Mouse (Mus musculus): Measurements from ENCODE around the gene Pxdc1. TPM values are rescaled to one million over a fixed set of nuclear protein-coding genes. Genes with fewer than 3 reads are reported as not detected.

The Pxdc1 gene
- 24.8 and 27.7 TPM in 2 replicates for polyA plus RNA-seq (2015; fragmentation: Nextera tagmentation; extraction: Ambion mirVana)

DNA sequence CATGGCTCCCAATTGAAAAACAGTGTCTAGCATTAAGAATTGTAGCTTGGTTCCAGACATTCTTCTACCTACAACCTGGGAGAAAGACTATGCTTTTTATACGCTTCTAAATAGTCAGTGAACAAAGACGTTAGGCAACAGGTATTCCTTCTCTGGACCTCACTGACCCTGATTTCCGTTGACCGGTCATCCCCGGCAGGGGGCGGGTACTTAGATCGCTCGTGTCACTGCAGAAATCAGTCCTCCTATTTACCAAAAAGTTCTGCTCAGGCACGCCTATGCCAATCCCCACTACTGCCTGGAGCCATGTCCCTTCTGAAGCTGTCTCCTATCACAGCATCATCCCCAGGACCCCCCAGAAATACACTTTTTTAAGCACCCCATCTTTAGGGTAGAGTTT, at the start of gene Pxdc1:
Gene Pxdc1 (minus strand): TSS at position 96 of the 400 bp plus-strand sequence.
- 6% methylated on average over 9 of the region's 9 CpGs for WGBS (ENCODE audit: insufficient replicate concordance)

DNA sequence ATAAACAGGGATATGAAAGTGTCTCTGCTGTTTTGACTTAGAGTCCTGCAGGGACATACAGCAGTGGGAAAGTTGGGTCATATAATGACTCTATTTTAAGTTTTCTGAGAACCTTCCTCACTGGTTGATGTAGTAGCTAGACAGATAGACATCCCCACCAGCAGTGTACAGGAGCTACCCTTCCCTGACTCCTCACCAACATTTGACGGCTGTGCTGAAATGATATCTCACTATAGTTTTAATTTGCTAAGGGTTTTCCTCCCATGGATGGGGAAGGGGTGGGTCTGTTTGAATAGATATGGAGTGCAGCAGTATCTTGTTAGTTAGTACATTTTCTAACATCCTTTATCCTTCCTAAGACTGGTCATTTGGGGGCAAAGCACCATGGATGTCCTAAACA, 47.3 kb upstream of the Pxdc1 start:
- Histone ChIP-seq H3K9me3 (ENCODE audit: low read length) (no peaks in the 10 kb centered on the region), H3K36me3 (replicated peaks; ENCODE audit: insufficient read depth, low read length) (no peaks in the 10 kb centered on the region), H3K4me2 (ENCODE audit: low read depth, low read length) (no peak overlapping the region), H3K9ac (replicated peaks) (no peak overlapping the region), H3K4me3 (ENCODE audit: low read depth, low read length) (no peak overlapping the region), H3K4me1 (ENCODE audit: insufficient read depth) (peaks cover 4% of the 10 kb centered on the region; the same call in 1 of the 2 replicates), H3K27me3 (ENCODE audit: insufficient read depth, low read length) (no peaks in the 10 kb centered on the region), H3K27ac (ENCODE audit: low read depth) (no peak overlapping the region)
- 63% methylated on average over 1 of the region's 1 CpGs for WGBS (ENCODE audit: insufficient replicate concordance)
- TF ChIP-seq EP300 (IDR thresholded peaks at IDR 0.05; ENCODE audit: low read depth) (no peak), CTCF (IDR thresholded peaks at IDR 0.05; ENCODE audit: low read depth) (no peak)
- DNase-seq (no peak), ATAC-seq (no peak)

More for the DNA sequence above, at the start of gene Pxdc1:
- Histone ChIP-seq H3K27ac (ENCODE audit: low read depth) (peak within 1 kb of the TSS; percentile 96), H3K4me1 (ENCODE audit: insufficient read depth) (peaks cover 18% of the 10 kb centered on the region), H3K36me3 (replicated peaks; ENCODE audit: insufficient read depth, low read length) (no peaks in the 10 kb centered on the region), H3K4me3 (ENCODE audit: low read depth, low read length) (peak within 1 kb of the TSS; percentile 68), H3K4me2 (ENCODE audit: low read depth, low read length) (peak within 1 kb of the TSS; percentile 71), H3K27me3 (ENCODE audit: insufficient read depth, low read length) (peaks cover 24% of the 10 kb centered on the region), H3K9ac (replicated peaks) (peak within 1 kb of the TSS; percentile 78), H3K9me3 (ENCODE audit: low read length) (no peaks in the 10 kb centered on the region)
- TF ChIP-seq EP300 (IDR thresholded peaks at IDR 0.05; ENCODE audit: low read depth) (no peak), CTCF (IDR thresholded peaks at IDR 0.05; ENCODE audit: low read depth) (peak; percentile 42)
- ATAC-seq (peak; percentile 51), DNase-seq (peak; percentile 70)

DNA sequence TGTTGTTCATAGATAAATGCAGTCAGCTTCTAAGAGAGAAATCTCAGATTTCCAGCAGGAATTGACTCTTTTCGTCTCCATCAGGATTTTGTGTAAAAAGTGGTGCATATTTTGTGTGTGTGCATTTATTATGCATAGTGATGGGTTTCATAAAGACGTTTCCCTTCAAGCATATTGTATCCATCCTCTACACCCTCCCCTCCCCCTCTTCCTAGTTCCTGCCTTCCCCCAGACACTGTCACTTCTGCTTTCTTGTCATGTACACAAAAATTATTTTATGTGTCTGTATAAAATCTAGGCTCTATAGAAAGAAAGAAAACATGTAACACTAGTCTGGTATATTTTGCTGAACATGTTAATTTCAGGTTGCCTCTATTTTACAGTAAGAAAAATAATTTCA, 46.8 kb upstream of the Pxdc1 start:
- TF ChIP-seq EP300 (IDR thresholded peaks at IDR 0.05; ENCODE audit: low read depth) (no peak), CTCF (IDR thresholded peaks at IDR 0.05; ENCODE audit: low read depth) (no peak)
- H3K9ac ChIP-seq (replicated peaks): no peak overlapping the region
- no peaks in the 10 kb centered on the region for H3K9me3 ChIP-seq (ENCODE audit: low read length)
- no peak for ATAC-seq
- DNase-seq: no peak
- H3K36me3 ChIP-seq (replicated peaks; ENCODE audit: insufficient read depth, low read length): no peaks in the 10 kb centered on the region
- no peak overlapping the region for H3K4me2 ChIP-seq (ENCODE audit: low read depth, low read length)
- H3K4me3 ChIP-seq (ENCODE audit: low read depth, low read length): no peak overlapping the region
- peaks cover 4% of the 10 kb centered on the region; the same call in 1 of the 2 replicates for H3K4me1 ChIP-seq (ENCODE audit: insufficient read depth)
- no peak overlapping the region for H3K27ac ChIP-seq (ENCODE audit: low read depth)
- WGBS (ENCODE audit: insufficient replicate concordance): 37% methylated on average over 2 of the region's 2 CpGs
- H3K27me3 ChIP-seq (ENCODE audit: insufficient read depth, low read length): no peaks in the 10 kb centered on the region

DNA sequence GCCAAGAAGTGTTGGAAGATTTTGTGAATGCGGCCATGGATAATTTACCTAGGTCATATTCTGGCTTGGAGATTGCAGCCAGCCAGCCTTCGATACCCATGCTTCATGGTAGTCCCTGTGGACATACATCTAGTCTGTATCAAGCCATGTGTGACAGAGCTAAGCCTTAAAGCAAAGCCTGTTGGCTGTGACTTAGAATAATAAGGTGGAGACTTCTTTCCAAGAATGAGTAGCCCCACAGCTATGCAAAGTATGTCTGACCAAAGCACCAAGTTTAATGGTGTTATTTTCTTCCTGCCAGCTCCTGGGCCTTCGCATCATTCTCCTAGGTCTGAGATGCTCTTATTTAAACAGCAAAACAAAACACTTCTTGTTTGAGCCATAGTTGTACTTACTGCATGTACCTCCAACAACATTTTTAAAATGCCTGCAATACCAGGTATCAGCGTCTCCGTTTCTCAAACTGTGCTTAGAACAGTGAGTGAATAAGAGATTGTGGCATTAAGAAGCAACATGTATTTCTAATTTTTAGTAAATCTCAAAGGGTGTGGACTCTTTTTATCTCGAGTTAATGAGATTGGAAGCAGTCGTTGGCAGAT, 43.5 kb upstream of the Pxdc1 start:
- no peaks in the 10 kb centered on the region for H3K27me3 ChIP-seq (ENCODE audit: insufficient read depth, low read length)
- no peak overlapping the region for H3K4me3 ChIP-seq (ENCODE audit: low read depth, low read length)
- 75% methylated on average over 7 of the region's 7 CpGs for WGBS (ENCODE audit: insufficient replicate concordance)
- ATAC-seq (no peak), DNase-seq (no peak)
- no peak overlapping the region for H3K4me2 ChIP-seq (ENCODE audit: low read depth, low read length)
- H3K27ac ChIP-seq (ENCODE audit: low read depth): no peak overlapping the region
- no peak for TF ChIP-seq EP300 (IDR thresholded peaks at IDR 0.05; ENCODE audit: low read depth)
- TF ChIP-seq CTCF (IDR thresholded peaks at IDR 0.05; ENCODE audit: low read depth): no peak
- H3K36me3 ChIP-seq (replicated peaks; ENCODE audit: insufficient read depth, low read length): no peaks in the 10 kb centered on the region
- no peak overlapping the region for H3K9ac ChIP-seq (replicated peaks)
- H3K4me1 ChIP-seq (ENCODE audit: insufficient read depth): peaks cover 4% of the 10 kb centered on the region; the same call in 1 of the 2 replicates
- H3K9me3 ChIP-seq (ENCODE audit: low read length): no peaks in the 10 kb centered on the region

DNA sequence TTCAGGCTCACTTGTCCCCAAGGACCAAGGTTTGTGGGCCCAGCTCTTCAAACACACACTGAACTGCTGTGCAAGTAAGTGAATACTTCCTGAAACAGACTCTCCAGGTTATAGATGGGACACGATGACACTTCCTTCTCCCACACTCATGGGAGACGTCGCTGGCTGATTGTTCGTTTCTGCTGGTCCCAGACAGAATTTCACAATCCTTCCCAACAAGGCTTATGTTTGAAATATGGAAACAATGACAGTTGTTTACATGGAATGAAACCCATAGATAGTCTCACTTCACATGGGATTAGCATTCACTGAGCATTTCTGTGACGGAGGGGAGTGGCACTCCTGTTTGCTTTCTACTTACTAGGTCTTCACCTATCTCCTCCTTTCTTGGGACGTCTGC, 39.8 kb upstream of the Pxdc1 start:
- Histone ChIP-seq H3K9ac (replicated peaks) (no peak overlapping the region), H3K4me2 (ENCODE audit: low read depth, low read length) (no peak overlapping the region), H3K36me3 (replicated peaks; ENCODE audit: insufficient read depth, low read length) (no peaks in the 10 kb centered on the region), H3K4me1 (ENCODE audit: insufficient read depth) (peaks cover 4% of the 10 kb centered on the region; the same call in 1 of the 2 replicates), H3K9me3 (ENCODE audit: low read length) (no peaks in the 10 kb centered on the region), H3K27ac (ENCODE audit: low read depth) (no peak overlapping the region), H3K27me3 (ENCODE audit: insufficient read depth, low read length) (no peaks in the 10 kb centered on the region), H3K4me3 (ENCODE audit: low read depth, low read length) (no peak overlapping the region)
- ATAC-seq (no peak), DNase-seq (no peak)
- no peak for TF ChIP-seq EP300 (IDR thresholded peaks at IDR 0.05; ENCODE audit: low read depth)
- TF ChIP-seq CTCF (IDR thresholded peaks at IDR 0.05; ENCODE audit: low read depth): no peak
- WGBS (ENCODE audit: insufficient replicate concordance): 44% methylated on average over 6 of the region's 6 CpGs

DNA sequence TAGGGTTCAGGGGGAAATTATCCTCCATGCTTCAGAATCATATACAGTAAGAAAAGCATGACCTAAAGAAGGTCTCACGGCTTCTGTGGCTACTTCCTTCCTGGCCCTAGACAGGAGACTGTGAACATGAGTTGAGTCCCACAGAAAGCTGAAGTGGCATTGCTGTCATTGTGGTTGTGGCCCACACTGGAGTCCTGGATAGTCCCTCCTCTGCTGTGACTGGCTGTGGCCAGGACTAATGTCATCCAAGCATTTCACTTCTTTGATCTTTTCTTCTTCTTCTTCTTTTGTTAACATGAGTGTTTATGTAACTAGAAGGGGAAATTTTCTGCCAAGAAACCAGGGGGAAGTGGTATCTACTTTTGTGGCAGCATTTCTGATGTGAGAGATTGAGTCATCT, 37.8 kb upstream of the Pxdc1 start:
- Histone ChIP-seq H3K27me3 (ENCODE audit: insufficient read depth, low read length) (no peaks in the 10 kb centered on the region), H3K4me1 (ENCODE audit: insufficient read depth) (peaks cover under 1% of the 10 kb centered on the region; the same call in 1 of the 2 replicates), H3K9ac (replicated peaks) (no peak overlapping the region), H3K36me3 (replicated peaks; ENCODE audit: insufficient read depth, low read length) (no peaks in the 10 kb centered on the region), H3K9me3 (ENCODE audit: low read length) (no peaks in the 10 kb centered on the region), H3K4me3 (ENCODE audit: low read depth, low read length) (no peak overlapping the region), H3K4me2 (ENCODE audit: low read depth, low read length) (no peak overlapping the region), H3K27ac (ENCODE audit: low read depth) (no peak overlapping the region)
- DNase-seq (no peak), ATAC-seq (no peak)
- TF ChIP-seq CTCF (IDR thresholded peaks at IDR 0.05; ENCODE audit: low read depth): no peak
- no peak for TF ChIP-seq EP300 (IDR thresholded peaks at IDR 0.05; ENCODE audit: low read depth)
- 44% methylated on average over 1 of the region's 1 CpGs for WGBS (ENCODE audit: insufficient replicate concordance)
